ENCODE assay signal across 8 mouse cellular contexts in the genomic region with DNA sequence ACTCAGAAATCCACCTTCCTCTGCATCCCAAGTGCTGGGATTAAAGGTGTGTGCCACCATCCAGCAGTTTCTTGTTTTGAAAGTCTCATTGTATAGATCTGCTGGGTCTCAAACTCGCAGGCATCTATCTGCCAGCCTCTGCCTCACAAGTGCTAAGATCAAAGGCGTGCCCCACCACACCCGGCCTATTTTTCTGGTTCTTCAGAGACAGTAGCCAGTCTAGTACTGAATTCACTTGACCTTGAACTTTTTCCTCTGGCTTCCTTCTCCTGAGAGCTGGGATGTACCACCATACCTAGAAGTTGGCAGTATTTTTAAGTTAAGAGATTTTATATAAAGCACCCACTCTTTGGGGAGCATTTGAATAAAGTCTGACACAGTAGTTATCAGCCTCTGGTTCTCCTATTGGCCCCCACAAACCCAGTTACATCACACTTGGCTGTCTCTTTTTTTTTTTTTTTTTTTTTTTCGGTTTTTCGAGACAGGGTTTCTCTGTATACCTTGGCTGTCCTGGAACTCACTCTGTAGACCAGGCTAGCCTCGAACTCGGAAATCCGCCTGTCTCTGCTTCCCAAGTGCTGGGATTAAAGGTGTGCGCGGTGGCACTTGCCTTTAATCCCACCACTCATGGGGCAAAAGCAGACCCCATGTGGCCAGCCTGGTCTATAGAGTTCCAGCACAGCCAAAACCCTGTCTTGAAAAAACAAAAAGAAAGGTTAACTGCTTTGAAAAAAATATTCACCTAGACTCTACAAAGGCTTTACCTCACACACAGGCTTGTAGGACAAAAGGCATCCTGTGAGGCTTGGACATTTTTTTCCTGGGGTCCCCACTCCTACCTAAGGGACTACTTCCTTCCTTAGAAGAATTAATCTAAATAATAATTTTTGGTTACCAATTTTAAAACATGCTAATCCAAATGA. TPM values are rescaled to one million over a fixed set of nuclear protein-coding genes. Genes with fewer than 3 reads are reported as not detected.
DNase-seq lines count a peak whose midpoint lies in the region; ATAC-seq and TF ChIP-seq lines count a peak whose summit lies in the region.

No protein-coding gene starts in this region.

- H3K4me2 ChIP-seq in kidney, embryonic 14.5 days (replicated peaks; ENCODE audit: low read depth, low read length): peak overlapping the region; percentile 52
- H3K4me2 ChIP-seq in forebrain, embryonic 15.5 days (replicated peaks): peak overlapping the region; percentile 64
- H3K4me2 ChIP-seq in liver, embryonic 15.5 days: peak overlapping the region; percentile 82

- peak overlapping the region; percentile 38; the same call in 1 of the 2 replicates for H3K9ac ChIP-seq in kidney, embryonic 14.5 days (ENCODE audit: low read depth, low read length)
- H3K9ac ChIP-seq in forebrain, embryonic 15.5 days (replicated peaks): peak overlapping the region; percentile 44; the same call in 1 of the 2 replicates
- peak overlapping the region; percentile 64 for H3K9ac ChIP-seq in liver, embryonic 15.5 days

- no peak for TF ChIP-seq CTCF in bone marrow, adult 2 months (IDR thresholded peaks at IDR 0.05; ENCODE audit: control insufficient read depth, insufficient read depth, low read length)

- 88% methylated on average over 10 of the region's 10 CpGs for WGBS in kidney, embryonic 14.5 days
- 67% methylated on average over 10 of the region's 10 CpGs for WGBS in bone marrow, adult 2 months
- WGBS in forebrain, embryonic 15.5 days: 89% methylated on average over 10 of the region's 10 CpGs
- WGBS in liver, embryonic 15.5 days (ENCODE audit: insufficient replicate concordance): 38% methylated on average over 10 of the region's 10 CpGs

- no peak for TF ChIP-seq POLR2A in bone marrow, adult 2 months (IDR thresholded peaks at IDR 0.05; ENCODE audit: borderline replicate concordance, control insufficient read depth, low read depth, low read length)

- H3K36me3 ChIP-seq in kidney, embryonic 14.5 days (ENCODE audit: control insufficient read depth, insufficient read depth, low read length): peaks cover 18% of the 10 kb centered on the region
- H3K36me3 ChIP-seq in forebrain, embryonic 15.5 days: peaks cover 18% of the 10 kb centered on the region
- H3K36me3 ChIP-seq in liver, embryonic 15.5 days (replicated peaks): peaks cover 27% of the 10 kb centered on the region

- DNase-seq in kidney, adult 9 months: no peak
- no peak for DNase-seq in layer of hippocampus, postnatal 10 days (ENCODE audit: low spot score in 2 of 2)
- no peak for DNase-seq in urinary bladder, postnatal 4 days (ENCODE audit: low spot score in 2 of 2)
- DNase-seq in frontal cortex, adult 2 months (ENCODE audit: extremely low spot score in 1 of 2, low spot score in 1 of 2): no peak

- ATAC-seq in kidney, embryonic 14.5 days (ENCODE audit: low FRiP score, low TSS enrichment): no peak
- ATAC-seq in forebrain, embryonic 15.5 days (replicated peaks): peak; percentile 12; the same call in 1 of the 2 replicates
- ATAC-seq in liver, embryonic 15.5 days (ENCODE audit: insufficient read depth): no peak

- H3K27me3 ChIP-seq in kidney, embryonic 14.5 days (ENCODE audit: control insufficient read depth, insufficient read depth, low read length): no peaks in the 10 kb centered on the region
- no peaks in the 10 kb centered on the region for H3K27me3 ChIP-seq in forebrain, embryonic 15.5 days
- H3K27me3 ChIP-seq in liver, embryonic 15.5 days: no peaks in the 10 kb centered on the region

- no peaks in the 10 kb centered on the region for H3K9me3 ChIP-seq in kidney, embryonic 14.5 days (ENCODE audit: control insufficient read depth, low read length)
- H3K9me3 ChIP-seq in forebrain, embryonic 15.5 days: no peaks in the 10 kb centered on the region
- no peaks in the 10 kb centered on the region for H3K9me3 ChIP-seq in liver, embryonic 15.5 days (replicated peaks)

- H3K4me3 ChIP-seq in kidney, embryonic 14.5 days (ENCODE audit: low read length): peak overlapping the region; percentile 84
- H3K4me3 ChIP-seq in bone marrow, adult 2 months (replicated peaks; ENCODE audit: control insufficient read depth, low read depth, low read length): no peak overlapping the region
- peak overlapping the region; percentile 89 for H3K4me3 ChIP-seq in forebrain, embryonic 15.5 days
- H3K4me3 ChIP-seq in liver, embryonic 15.5 days (replicated peaks): peak overlapping the region; percentile 87

- no peak overlapping the region for H3K27ac ChIP-seq in kidney, embryonic 14.5 days (ENCODE audit: low read depth, low read length)
- H3K27ac ChIP-seq in bone marrow, adult 2 months (ENCODE audit: control insufficient read depth, insufficient read depth, low read depth, low read length, poor library complexity): peak overlapping the region; percentile 74
- H3K27ac ChIP-seq in forebrain, embryonic 15.5 days (replicated peaks): peak overlapping the region; percentile 86
- peak overlapping the region; percentile 94 for H3K27ac ChIP-seq in liver, embryonic 15.5 days (replicated peaks)

- H3K4me1 ChIP-seq in kidney, embryonic 14.5 days (ENCODE audit: control insufficient read depth, insufficient read depth, low read length): no peaks in the 10 kb centered on the region; the same call in 1 of the 2 replicates
- H3K4me1 ChIP-seq in bone marrow, adult 2 months (ENCODE audit: control insufficient read depth, insufficient read depth, low read length): no peaks in the 10 kb centered on the region; the same call in 1 of the 2 replicates
- peaks cover 17% of the 10 kb centered on the region for H3K4me1 ChIP-seq in forebrain, embryonic 15.5 days
- H3K4me1 ChIP-seq in liver, embryonic 15.5 days (replicated peaks): peaks cover 52% of the 10 kb centered on the region

RNA-seq across cellular contexts. Expression of a gene that starts 0.9 kb away (rescaled TPM):
- 1,744 and 1,749 TPM in 2 replicates for polyA plus RNA-seq in kidney, embryonic 14.5 days (2014; fragmentation: Nextera tagmentation; extraction: Ambion mirVana)
- 807 and 1,107 TPM in 2 replicates for polyA plus RNA-seq in bone marrow, adult 2 months (2011; ENCODE audit: insufficient read depth, insufficient read length, low replicate concordance, missing spikeins)
- 1,252 and 1,271 TPM in 2 replicates for polyA plus RNA-seq in forebrain, embryonic 15.5 days (2015; fragmentation: Nextera tagmentation; extraction: Ambion mirVana)
- polyA plus RNA-seq in liver, embryonic 15.5 days (2015; fragmentation: Nextera tagmentation; extraction: Ambion mirVana): 1,286 and 1,576 TPM in 2 replicates
- total RNA-seq in layer of hippocampus, postnatal 10 days (2021): 100 to 1,000 TPM; 648 to 674 TPM
- 510 and 517 TPM in 2 replicates for polyA plus RNA-seq in frontal cortex, adult 2 months (2012; rRNA removed)

RNA-seq across cellular contexts. Expression of a gene that starts 15.4 kb away (rescaled TPM):
- polyA plus RNA-seq in kidney, embryonic 14.5 days (2014; fragmentation: Nextera tagmentation; extraction: Ambion mirVana): not detected in 2 replicates
- polyA plus RNA-seq in bone marrow, adult 2 months (2011; ENCODE audit: insufficient read depth, insufficient read length, low replicate concordance, missing spikeins): not detected in 2 replicates
- 0.57 and 0.78 TPM in 2 replicates for polyA plus RNA-seq in forebrain, embryonic 15.5 days (2015; fragmentation: Nextera tagmentation; extraction: Ambion mirVana)
- not detected in 2 replicates for polyA plus RNA-seq in liver, embryonic 15.5 days (2015; fragmentation: Nextera tagmentation; extraction: Ambion mirVana)
- total RNA-seq in layer of hippocampus, postnatal 10 days (2021): not detected
- polyA plus RNA-seq in frontal cortex, adult 2 months (2012; rRNA removed): not detected in 2 replicates

RNA-seq across cellular contexts. Expression of a gene that starts 37.1 kb away (rescaled TPM):
- 6.0 and 6.3 TPM in 2 replicates for polyA plus RNA-seq in kidney, embryonic 14.5 days (2014; fragmentation: Nextera tagmentation; extraction: Ambion mirVana)
- polyA plus RNA-seq in bone marrow, adult 2 months (2011; ENCODE audit: insufficient read depth, insufficient read length, low replicate concordance, missing spikeins): 1.1 and 11.9 TPM in 2 replicates
- 94.7 and 128 TPM in 2 replicates for polyA plus RNA-seq in forebrain, embryonic 15.5 days (2015; fragmentation: Nextera tagmentation; extraction: Ambion mirVana)
- 0.33 and 0.45 TPM in 2 replicates for polyA plus RNA-seq in liver, embryonic 15.5 days (2015; fragmentation: Nextera tagmentation; extraction: Ambion mirVana)
- 100 to 1,000 TPM; 124 to 125 TPM for total RNA-seq in layer of hippocampus, postnatal 10 days (2021)
- polyA plus RNA-seq in frontal cortex, adult 2 months (2012; rRNA removed): 251 and 269 TPM in 2 replicates

RNA-seq across cellular contexts. Expression of a gene that starts 49.1 kb away (rescaled TPM):
- polyA plus RNA-seq in kidney, embryonic 14.5 days (2014; fragmentation: Nextera tagmentation; extraction: Ambion mirVana): not detected in 2 replicates
- 2.1 TPM in 1 of 2 replicates, not detected in the other for polyA plus RNA-seq in bone marrow, adult 2 months (2011; ENCODE audit: insufficient read depth, insufficient read length, low replicate concordance, missing spikeins)
- not detected in 2 replicates for polyA plus RNA-seq in forebrain, embryonic 15.5 days (2015; fragmentation: Nextera tagmentation; extraction: Ambion mirVana)
- not detected in 2 replicates for polyA plus RNA-seq in liver, embryonic 15.5 days (2015; fragmentation: Nextera tagmentation; extraction: Ambion mirVana)
- total RNA-seq in layer of hippocampus, postnatal 10 days (2021): not detected
- polyA plus RNA-seq in frontal cortex, adult 2 months (2012; rRNA removed): 0.14 TPM in 1 of 2 replicates, not detected in the other

RNA-seq across cellular contexts. Expression of a gene that starts 58.0 kb away (rescaled TPM):
- 0.13 and 0.14 TPM in 2 replicates for polyA plus RNA-seq in kidney, embryonic 14.5 days (2014; fragmentation: Nextera tagmentation; extraction: Ambion mirVana)
- 2.1 TPM in 1 of 2 replicates, not detected in the other for polyA plus RNA-seq in bone marrow, adult 2 months (2011; ENCODE audit: insufficient read depth, insufficient read length, low replicate concordance, missing spikeins)
- polyA plus RNA-seq in forebrain, embryonic 15.5 days (2015; fragmentation: Nextera tagmentation; extraction: Ambion mirVana): 0.31 TPM in 1 of 2 replicates, not detected in the other
- polyA plus RNA-seq in liver, embryonic 15.5 days (2015; fragmentation: Nextera tagmentation; extraction: Ambion mirVana): 0.33 and 0.40 TPM in 2 replicates
- total RNA-seq in layer of hippocampus, postnatal 10 days (2021): not detected
- 0.23 and 0.28 TPM in 2 replicates for polyA plus RNA-seq in frontal cortex, adult 2 months (2012; rRNA removed)
